Mouse (Mus musculus) liver, adult 2 months (tissue): ENCODE data around the gene Reps1.

Experiments
- CTCF ChIP-seq: fragments of 200-500 bp; IDR thresholded peaks from 2 replicates; pipeline ENCODE4 v1.5.1; 2011; ENCODE audit warnings: low read depth, low read length, control low read depth
- POLR2A ChIP-seq: fragments of 200-500 bp; IDR thresholded peaks from 2 replicates; pipeline ENCODE4 v1.6.1; 2011; ENCODE audit warnings: low read length, control low read depth; ENCODE audit not compliant: insufficient read depth; ENCODE audit errors: extremely low read depth

GRCm38 (mm10) chr10:18067761-18068446 is 12.2 kb downstream of the Reps1 start:
- no peak for TF ChIP-seq CTCF
- no peak for TF ChIP-seq POLR2A
